Mouse (Mus musculus): ENCODE measurements around the gene Casc4. TPM values are rescaled to one million over a fixed set of nuclear protein-coding genes. Genes with fewer than 3 reads are reported as not detected.

Casc4 gene
- 202 TPM for polyA plus RNA-seq (2014; fragmentation: Illumina TruSeq; extraction: RNeasy Lipid Tissue Mini Kit (QIAGEN cat#74804); ENCODE audit: low read depth, low replicate concordance)

DNA sequence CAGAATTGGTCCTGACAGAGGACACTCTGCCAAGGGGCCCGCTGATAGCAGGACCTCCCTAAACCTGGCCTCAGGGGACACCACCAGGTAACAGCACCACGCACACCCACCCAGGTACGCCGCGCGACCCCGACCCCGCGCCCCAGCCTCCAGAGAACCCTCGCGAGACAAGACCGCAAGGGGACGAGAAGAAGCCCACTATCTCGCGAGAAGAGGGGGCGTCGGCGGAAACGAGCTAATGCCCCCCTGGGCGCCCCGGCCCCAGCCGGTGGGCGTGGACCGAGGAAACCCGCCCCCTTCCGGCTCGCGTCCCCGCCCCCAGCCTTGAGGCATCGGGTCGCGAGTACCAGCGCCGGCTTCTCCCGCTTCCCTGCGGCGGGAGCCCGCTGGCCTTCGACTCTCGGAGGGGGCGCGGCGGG is at the start of gene Casc4:
Gene Casc4, plus strand, starts transcription at position 339 of the 419 bp plus-strand sequence.

DNA sequence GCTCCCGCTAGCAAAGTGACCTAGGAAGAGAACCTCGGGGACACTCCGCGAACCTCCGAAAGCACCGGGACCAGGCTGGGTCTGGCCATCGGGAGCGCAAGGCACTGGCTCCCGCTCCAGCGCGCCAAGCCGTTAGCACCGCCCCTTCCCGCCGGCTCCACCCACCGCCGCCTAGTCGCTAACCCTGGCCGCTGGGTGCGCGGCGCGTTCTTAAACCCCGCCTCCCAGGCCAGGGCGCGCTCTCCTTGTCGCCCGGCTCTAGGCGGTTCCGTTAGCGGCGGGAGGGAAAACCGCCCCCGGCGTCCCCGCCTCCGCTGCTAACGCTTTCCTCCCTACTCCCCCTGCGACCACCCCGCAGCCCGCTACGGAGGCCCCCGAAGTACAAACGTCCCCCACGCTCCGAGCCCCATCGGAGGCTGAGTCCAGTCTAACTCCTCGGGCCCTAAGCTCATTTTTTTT is 89.0 kb downstream of the Casc4 start, which contains the start of the genes Ctdspl2 and Mageb3:
Gene Ctdspl2, plus strand, starts transcription at position 237 of the 459 bp plus-strand sequence.
Gene Mageb3, minus strand, starts transcription at position 328 of the 459 bp plus-strand sequence.

Other genes with a start within 250 kb of the Casc4 start
- 2.0 TPM for gene Frmd5, start 59.9 kb upstream of the Casc4 start, polyA plus RNA-seq (2014; fragmentation: Illumina TruSeq; extraction: RNeasy Lipid Tissue Mini Kit (QIAGEN cat#74804); ENCODE audit: low read depth, low replicate concordance)
- 111 TPM for gene Ctdspl2, start 89.0 kb downstream of the Casc4 start, polyA plus RNA-seq (2014; fragmentation: Illumina TruSeq; extraction: RNeasy Lipid Tissue Mini Kit (QIAGEN cat#74804); ENCODE audit: low read depth, low replicate concordance)
- gene Mageb3, start 89.1 kb downstream of the Casc4 start, polyA plus RNA-seq (2014; fragmentation: Illumina TruSeq; extraction: RNeasy Lipid Tissue Mini Kit (QIAGEN cat#74804); ENCODE audit: low read depth, low replicate concordance), result 7.1 TPM
- gene Eif3j1, start 161.6 kb downstream of the Casc4 start, polyA plus RNA-seq (2014; fragmentation: Illumina TruSeq; extraction: RNeasy Lipid Tissue Mini Kit (QIAGEN cat#74804); ENCODE audit: low read depth, low replicate concordance), result 41.6 TPM

Measured in testis, adult 10 weeks (tissue).